Mouse (Mus musculus): ENCODE results near the gene Ascl1. TPM values are rescaled to one million over a fixed set of nuclear protein-coding genes. Genes with fewer than 3 reads are reported as not detected.

Ascl1 gene
- total RNA-seq (2021), result 1 to 10 TPM in 1 of 2 experiments, under 1 TPM in 1; 0.58 to 1.8 TPM
- polyA plus RNA-seq (2012; rRNA removed), result 1.8 and 2.1 TPM in 2 replicates
- long read RNA-seq, result 0 reads

DNA sequence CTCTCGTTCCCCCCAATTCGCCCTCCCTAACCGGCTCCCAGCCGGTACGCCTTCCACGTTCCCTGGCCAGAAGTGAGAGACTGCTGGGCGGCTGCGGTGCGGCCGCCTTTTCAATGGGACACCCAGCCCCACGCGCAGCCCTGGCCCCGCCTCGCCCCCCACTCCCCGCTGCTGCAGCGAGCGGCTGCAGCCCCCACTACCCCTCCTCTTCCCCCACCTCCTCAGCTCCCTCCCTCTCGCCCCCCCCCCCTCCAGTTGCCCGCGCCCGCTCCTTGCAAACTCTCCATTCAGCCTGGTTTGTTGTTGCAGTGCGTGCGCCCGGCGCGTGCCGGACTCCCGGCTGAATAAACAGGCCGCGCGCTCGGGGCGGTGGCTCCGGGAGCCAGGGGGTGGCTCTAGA is at the start of gene Ascl1:
Ascl1 (minus strand) TSS at position 85 of the 400 bp plus-strand sequence.
- DNase-seq, result peak; percentile 31

DNA sequence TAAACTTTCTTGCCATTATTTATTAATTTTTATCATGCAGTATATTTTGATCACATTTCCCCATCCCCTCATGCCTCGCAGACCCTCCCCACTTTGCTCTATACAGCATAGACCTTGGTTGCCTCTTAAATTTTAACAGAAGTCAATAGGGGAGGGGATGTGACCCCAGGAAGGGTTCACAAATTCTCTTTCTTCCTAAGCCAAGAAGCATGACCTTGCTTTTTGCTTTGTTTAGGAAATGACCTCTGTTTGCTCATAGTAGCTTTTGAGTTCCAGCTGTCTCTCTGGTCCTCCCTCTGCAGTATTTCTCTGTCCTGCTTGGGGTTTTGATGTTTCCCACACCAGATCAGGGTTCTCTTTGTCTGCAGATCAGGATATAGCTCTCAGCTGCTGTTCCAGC is 40.7 kb upstream of the Ascl1 start:
- no peak for DNase-seq

DNA sequence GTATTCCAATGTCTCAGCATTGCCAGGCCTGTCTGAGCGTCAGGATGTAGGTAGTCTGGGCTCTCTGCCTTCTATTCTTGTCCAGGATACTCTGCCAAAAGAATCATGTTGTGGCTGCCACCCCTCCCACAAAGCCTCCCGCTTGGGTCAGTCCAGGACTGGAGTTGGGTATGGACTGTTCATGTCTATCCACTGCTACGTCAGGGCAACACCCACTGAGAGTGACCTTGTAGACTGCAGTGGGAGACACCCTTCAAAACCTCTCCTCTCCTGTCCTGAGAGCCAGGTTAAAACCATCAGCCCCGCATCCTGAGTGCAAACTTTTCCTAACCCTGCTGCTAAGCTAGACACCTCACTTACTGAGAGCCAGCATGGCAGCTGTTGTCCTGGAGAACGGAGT is 28.2 kb upstream of the Ascl1 start, which contains the start of gene Pah:
Pah (plus strand) TSS at position 150 of the 400 bp plus-strand sequence.
- DNase-seq, result peak; percentile 13

DNA sequence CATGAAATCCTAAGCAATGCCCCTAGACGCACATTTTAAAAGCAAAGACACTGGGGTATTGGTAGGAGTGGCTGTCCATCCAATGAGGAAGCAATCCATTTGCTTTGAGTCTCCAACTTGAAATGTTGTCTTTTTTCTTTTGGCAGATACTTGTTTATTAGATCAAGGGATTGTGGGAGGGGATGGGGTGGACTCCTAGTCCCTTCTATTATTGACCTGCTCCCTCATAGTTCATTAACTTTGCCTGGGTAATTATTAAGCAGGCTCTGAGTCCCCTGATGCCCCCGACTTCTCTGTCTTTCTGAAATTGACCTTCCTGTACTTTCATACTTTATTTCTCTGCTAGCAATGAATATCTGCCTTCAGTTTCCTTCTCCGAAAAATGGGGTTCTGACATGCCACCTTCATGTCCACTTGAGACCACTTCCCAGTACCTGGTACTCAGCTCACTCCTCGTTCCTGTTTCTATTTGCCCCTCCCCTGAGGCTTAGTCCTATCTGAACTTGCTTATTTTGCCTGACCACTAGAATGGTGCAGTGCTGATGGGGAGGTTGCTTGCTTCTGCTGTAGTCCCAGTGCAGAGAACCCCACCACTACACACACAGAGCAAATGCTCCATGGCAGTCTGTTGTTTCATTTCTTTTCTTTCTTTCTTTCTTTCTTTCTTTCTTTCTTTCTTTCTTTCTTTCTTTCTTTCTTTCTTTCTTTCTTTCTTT is 27.1 kb upstream of the Ascl1 start:
- DNase-seq, result no peak

DNA sequence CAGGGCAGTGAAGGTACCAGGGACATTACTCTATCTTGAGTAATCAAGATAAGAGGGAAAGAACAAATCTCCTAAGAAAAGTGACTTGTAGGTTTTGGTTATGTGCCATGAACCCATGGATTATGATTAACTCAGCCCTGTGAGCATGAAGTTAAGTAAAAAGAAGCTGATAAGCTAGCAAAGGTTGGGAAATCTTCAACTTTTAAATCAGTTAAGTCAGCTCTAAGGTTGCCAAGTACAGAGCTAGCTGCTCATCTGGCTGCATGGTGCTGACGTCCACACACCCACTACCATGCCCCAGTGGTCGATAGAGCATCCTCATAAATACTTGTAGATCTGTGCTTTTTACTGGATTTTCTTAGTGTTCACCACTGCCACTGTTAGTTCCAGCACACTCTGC is 25.1 kb upstream of the Ascl1 start:
- DNase-seq, result no peak

DNA sequence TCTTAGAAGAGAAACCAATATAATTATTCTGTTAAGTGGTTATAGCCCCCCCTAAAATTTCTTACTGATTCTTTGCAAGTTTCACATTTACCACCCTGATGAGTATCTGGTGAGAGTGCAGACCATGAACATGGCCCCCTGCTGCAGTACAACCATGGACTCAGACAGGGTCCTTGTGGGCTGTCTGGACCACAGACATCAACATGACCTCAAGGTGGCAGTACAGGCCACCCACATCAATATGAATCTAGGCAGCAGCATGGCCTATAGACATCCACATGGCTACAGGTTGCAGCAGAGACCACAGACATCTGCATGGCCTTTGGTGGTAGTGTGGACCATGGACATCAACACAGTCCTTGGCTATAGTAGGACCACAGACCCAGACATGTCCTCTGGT is 19.6 kb upstream of the Ascl1 start:
- no peak for DNase-seq

DNA sequence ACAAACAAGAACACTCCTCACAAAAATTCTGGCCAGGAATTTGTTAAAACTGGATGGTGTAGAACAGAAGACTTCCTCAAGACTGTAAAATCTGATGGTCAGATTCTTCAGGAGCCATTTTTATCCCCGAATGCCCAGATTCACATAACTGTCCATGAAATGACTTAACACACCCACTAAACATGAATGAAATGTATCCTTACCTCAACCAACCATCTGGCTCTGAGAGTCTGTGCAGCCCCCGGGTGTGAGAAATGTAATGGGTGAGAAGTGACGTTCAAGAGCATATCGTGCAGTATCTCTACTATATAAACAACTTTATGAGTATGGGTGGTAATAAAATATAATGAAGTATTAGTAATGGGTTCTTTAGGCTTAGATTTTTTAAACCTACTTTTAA is 15.1 kb upstream of the Ascl1 start:
- no peak for DNase-seq

DNA sequence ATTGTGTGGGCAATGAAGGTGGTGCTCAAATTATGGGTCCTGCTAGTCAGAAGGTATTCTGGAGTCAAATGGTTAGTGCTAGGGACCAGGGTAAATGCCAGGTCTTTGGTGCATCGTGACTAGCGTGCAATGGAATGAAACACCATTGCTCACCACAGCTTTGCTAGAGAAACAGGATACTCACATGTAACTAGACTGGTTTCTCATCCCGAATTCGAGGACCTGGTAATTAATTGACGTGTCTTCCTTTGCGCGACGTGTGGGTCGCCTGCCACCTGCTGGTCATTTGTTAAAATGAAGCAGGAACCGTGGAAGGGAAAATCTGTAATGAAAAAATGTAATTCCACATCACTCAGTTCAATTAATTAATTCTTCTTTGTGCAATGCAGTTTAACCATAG is 10.5 kb upstream of the Ascl1 start:
- peak; percentile 62 for DNase-seq

DNA sequence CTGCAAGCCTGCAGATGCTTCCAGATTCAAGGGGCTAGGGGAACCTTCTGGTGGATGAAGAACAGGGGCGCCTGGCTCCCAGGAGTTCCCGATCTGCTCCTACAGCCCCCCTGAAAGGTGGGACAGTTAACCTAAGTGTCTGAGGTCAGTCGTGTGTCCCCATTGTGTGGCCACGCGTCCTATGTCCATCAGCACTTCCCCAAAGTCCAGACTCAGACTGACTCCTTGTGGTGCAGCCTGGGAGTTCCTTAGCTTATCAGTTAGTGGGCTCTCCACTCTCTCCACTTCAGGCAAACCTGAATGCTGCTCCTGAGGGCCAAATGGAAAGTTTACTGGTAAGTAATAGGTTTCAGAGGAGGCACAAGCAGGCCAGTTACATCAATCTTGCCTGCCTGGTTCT is 8.8 kb upstream of the Ascl1 start:
- DNase-seq, result no peak

DNA sequence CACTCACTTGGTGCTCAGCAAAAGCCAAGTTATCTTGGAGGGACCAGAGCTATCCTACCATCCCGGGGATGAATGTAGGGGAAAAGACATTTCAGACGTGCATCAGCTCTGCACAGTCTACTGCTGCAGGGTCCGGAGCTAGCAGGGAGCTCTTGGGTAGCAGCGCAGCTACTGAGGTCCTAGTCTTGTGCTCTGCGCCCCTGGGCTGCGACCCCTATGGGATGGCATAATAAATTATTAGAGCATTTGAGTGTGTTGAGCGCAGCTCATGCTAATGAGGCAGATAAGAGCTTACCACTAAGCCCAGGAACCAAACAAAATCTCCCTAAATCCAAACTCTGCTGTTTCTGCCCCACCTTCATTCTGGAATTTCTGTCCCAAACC is 8.2 kb upstream of the Ascl1 start:
- DNase-seq, result no peak

DNA sequence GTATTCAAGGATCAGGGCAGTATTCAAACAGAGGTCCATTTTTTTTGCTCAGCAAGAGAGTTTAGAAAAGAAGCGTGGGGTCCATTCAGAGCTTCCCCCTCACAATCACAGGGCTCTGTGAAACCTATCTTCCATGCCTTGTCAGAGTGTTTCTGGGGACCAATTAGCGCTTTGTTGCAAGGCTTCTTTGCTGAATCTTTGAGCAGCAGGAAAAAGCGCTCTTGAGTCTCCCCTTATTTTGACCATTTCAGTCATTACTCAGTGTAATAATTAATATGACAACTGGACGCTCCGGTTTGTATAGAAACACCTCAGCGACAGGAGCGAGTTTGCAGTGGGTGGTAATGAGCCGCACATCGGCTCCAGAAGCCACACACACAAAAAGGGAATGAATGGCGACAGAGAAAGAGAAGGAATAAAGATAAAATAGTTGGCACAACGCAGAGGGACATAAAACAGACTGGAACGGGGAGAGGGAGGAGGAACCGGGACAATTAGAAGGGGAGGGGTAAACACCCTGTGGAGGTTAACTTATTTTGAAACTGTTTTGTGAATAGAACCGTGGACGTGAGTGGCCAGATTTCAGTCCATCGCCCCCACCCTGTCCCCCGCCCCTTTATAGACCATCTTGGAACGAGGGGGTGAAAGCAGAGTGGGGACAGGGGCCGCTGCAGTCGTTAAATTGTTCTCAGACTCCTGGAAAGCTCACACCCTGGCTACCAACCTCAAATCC is 7.6 kb upstream of the Ascl1 start:
- no peak for DNase-seq

DNA sequence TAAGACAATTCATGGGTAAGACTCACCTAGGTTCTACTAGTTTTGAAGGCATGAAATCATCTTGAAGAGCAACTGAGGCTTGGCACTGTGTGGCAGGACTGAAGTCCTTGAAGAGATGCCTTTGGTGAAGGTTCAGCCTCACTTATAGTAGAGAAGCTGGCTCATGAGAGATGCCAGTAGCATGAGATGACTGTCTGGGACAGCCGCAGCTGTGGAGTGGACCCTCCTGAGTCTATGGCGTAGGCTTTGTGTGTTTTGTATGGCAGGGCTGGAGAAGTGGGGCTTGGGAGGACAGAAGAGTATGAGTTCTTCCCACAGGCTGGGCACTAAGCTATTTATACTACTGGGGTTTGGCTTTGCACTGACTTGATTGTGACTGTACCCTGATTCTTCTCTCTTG is 3.6 kb upstream of the Ascl1 start:
- DNase-seq, result no peak

DNA sequence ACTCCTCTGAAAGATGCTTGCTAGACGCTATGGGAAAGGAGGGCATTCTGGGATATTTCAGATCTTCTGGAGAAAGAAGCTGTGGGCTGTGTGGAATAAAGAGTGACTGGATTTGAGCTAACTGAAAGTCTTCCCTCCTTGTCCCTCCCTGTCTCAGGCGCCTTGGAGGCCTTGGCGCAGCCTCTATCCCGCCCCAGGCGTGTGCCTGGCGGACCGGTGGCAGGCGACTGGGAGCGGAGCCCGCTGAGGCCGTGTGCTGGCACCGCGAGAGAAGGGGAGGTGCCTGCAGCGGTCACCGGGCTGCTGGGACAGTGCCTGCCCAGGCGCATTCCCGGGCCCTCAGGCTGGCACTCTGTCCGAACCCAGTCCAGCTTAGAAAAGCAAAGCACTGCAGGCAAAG is 1.1 kb upstream of the Ascl1 start:
- peak; percentile 83 for DNase-seq

DNA sequence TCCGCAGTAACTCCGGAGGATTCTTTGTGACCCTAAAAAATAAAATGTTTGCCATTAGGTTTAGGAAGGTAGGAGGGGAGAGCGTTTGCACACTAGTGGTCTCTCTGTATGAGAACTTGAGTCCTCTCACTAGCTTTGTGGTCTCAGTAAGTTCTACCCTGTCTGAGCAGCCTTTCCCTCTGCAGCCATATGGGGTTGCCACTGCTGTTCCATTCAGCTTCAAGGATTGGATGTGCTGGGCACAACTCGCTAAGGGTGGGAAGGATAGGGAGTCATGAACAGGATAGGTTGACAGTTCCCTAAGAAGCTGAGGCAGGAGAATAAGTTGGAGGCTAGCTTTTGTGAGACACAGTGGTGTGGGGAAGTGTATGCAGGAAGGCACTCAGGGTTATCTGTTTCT is 716 bp upstream of the Ascl1 start:
- DNase-seq, result no peak

DNA sequence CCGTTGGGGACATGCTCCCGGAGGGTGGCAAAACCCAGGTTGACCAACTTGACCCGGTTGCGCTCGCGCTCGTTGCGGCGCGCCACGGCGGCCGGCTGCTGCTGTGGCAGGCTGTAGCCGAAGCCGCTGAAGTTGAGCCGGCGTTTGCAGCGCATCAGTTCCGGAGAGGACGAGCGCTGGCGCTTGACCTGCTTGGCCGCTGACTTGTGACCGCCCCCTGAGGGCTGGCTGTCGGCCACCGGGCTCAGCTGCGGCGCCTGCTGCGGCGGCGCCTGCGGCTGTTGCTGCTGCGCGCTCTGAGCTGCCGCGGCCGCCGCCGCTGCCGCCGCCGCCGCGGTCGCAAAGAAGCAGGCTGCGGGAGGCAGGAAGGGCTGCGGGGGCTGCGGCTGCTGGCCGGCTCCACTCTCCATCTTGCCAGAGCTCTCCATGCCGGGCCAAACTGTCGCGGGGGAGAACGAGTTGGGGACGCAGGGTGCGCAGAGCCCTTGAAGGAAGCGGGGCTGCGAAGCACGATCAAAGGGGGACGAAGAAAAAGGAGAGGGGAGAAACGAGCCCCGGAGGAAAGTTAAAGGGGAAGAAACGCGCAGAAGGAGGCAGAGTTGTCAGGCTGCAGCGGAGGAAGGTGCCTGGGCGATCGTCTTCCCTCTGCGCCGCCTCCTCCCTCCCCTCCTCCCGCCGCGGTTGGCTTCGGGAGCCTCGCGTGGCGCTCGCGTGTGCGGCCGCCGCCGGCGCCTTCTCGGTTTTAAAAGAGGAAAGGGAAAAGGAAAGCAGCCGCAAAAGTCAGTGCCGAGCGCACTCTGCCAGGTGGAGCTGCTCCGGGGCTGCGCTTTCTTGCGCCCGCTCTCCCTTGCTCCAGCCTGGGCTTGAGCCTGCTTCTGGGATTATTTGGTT is 554 bp downstream of the Ascl1 start:
- peak; percentile 84 for DNase-seq

DNA sequence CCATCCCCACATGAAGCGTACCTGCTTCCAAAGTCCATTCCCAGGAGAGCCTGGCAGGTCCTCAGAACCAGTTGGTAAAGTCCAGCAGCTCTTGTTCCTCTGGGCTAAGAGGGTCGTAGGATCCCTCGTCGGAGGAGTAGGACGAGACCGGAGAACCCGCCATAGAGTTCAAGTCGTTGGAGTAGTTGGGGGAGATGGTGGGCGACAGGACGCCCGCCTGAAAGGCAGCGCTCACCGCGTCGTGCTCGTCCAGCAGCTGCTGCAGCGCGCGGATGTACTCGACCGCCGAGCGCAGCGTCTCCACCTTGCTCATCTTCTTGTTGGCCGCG is 1.2 kb downstream of the Ascl1 start:
- no peak for DNase-seq

DNA sequence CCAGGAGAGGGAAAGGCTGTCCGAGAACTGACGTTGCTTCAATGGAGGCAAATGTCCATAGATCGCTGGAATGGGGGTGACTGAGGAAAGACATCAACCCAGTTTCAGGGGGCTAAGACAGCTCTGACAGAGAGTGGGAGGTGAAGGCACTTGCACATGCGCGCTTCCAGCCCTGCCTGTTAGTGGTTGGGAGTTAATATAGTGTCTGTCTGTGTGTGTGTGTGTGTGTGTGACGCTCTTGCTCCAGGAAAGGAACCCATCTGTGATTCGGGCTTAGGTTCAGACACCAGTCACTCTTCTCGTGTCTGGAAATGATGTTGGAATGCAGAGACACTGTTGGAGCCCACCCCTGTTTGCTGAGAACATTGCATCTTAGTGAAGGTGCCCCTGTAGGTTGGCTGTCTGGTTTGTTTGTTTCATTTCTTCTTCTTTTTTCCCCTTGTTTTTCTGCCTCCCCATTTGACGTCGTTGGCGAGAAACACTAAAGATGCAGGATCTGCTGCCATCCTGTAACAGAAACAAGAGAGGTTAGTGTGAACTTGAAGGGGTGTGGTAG is 1.9 kb downstream of the Ascl1 start:
- no peak for DNase-seq

DNA sequence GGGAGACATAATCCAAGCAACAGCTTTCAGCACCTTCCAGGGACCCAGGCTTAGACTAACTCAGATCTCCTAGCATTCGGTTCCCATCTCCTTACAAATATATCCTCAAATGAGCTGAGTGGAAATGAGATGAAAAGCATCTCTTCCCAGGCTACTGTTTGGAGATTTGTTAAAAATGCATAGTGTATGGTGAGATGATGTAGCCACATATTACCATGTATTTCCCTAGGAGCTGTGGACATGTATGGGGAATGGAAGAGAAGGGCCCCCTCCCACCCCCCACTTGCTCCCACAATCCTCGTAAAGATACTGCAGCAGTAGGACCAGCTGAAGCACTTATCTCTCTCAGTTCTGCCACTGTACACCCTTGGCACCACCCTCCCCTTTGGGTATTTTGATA is 3.1 kb downstream of the Ascl1 start:
- no peak for DNase-seq

DNA sequence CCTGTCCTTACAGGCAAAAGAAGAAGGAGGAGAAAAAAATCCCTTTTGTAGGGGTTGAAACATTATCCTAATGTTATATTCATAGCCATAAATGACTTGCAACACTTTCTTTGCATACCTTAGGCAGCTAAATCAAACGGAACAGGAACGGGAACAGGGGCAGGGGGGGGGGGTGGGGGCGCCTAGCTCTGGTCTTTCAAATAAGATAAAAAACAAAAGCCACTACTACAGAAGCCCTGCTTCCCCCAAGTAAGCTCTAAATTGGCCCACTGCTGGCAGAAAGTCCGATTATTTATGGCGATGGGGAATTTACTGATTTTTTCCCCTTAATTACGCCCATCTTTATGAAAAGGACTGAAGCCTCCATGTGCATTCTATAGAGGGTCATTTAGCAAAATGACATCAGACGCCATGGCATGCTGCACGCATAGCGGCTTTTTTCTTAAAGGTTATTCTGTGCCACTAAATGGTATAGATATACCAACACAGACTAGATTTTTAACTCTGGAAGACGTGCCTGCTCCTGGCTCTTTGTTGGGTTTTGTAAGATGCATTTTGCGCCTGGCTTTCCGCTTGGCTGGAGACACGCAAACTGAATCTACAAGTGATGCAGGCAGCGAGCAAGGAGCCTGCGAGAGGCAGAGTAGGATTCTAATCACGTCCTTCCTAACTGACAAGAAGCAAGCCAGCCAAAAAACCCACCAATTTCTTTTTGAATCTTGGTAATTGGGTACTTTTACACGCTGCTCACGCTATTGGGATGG is 4.0 kb downstream of the Ascl1 start:
- no peak for DNase-seq

DNA sequence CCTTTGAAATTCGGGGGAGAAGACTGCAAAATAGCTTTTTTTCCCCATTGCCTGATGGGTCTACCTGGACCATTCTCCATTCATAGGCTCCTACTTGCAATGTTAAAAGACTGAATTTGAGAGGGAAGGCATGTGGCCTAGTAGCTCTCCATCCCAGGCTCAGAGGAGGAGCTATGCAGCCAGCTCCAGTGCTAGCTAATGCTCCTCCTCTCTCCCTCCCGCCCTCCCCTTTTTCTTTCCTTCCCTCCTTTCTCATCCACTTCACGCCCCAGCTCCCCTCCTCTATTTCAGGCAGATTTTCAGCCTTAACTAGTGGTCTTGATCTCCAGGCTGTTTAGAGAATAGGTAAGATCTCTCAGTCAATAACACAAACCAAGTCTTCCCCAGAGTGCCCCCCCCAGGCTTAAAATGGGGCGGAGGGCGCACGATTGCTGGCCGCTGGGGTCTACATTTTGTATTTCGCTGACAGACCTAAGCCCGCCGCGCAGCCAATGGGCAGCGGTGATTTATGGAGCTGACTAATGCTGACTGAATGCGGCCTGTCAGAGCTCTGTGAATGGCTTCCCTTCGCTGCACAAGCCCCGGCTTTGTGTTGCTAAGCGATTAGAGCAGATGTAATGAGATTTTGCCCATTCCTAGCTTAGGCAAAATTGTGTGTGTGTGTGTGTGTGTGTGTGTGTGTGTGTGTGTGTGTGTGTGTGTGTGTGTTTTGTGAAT is 4.9 kb downstream of the Ascl1 start:
- DNase-seq, result peak; percentile 72
